Comparison of ENCODE assay signal across 12 mouse cellular contexts in the genomic region with DNA sequence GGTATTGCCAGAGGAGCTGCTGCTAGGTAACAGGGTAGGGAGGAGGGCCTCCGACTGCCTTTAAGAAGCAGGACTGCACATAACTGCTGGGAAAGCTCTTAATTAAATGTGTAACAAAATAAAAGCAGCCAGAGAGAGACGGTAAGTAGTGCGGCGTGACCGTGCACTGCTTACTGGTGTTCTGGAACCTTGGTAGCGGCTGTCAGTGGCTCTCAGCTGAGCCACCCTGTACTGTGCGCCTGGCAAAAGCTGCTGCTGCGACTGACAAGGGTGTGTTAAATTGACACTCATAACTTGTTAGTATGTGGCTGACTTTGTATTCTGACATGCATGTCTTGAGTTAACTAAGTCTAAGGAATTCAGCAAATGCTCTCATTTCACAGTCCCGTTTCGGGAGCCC.
"Had no signal": no experiment of that assay in that cellular context is flagged by ENCODE, and none has a peak within 500 bp of the region (broad histone marks: within the 10 kb centered on the region; RNA-seq: fewer than 3 reads in every experiment).

No protein-coding gene starts in this region.

- H3K4me2 ChIP-seq: liver, embryonic 13.5 days; midbrain, embryonic 13.5 days; neural tube, embryonic 12.5 days had no signal

- H3K4me3 ChIP-seq: liver, embryonic 13.5 days; midbrain, embryonic 13.5 days; neural tube, embryonic 12.5 days had no signal

- DNase-seq: kidney, adult 18-20 months; kidney, adult 9 months; kidney, postnatal 14 days; kidney, postnatal 4 days; liver, embryonic 13.5 days; lung, adult 2 months; lung, postnatal 14 days; lung, postnatal 4 days; thymus, adult 18-20 months; thymus, postnatal 36 days had no signal

- H3K9ac ChIP-seq: liver, embryonic 13.5 days; midbrain, embryonic 13.5 days; neural tube, embryonic 12.5 days had no signal

- H3K9me3 ChIP-seq: liver, embryonic 13.5 days; midbrain, embryonic 13.5 days; neural tube, embryonic 12.5 days had no signal

- ATAC-seq: midbrain, embryonic 13.5 days had no signal

- H3K27me3 ChIP-seq: liver, embryonic 13.5 days; midbrain, embryonic 13.5 days; neural tube, embryonic 12.5 days had no signal

- H3K27ac ChIP-seq: liver, embryonic 13.5 days; midbrain, embryonic 13.5 days; neural tube, embryonic 12.5 days had no signal
